Mouse (Mus musculus) stomach, embryonic 14.5 days (tissue): ENCODE data around the gene Me1. TPM values are rescaled to one million over a fixed set of nuclear protein-coding genes. Genes with fewer than 3 reads are reported as not detected.
A peak's percentile ranks its signal among the peaks of the same experiment; 100 is the strongest.

ENCODE experiments used
- ATAC-seq: fragments of 200-750 bp; cut with Nextera tagmentation; 2 replicates; pipeline ENCODE4 v1.8.0; 2017; ENCODE audit warnings: low read depth, moderate TSS enrichment; ENCODE audit not compliant: insufficient number of reproducible peaks, insufficient read depth, low FRiP score
- H3K27ac ChIP-seq: fragments of 300-500 bp; sonication (generic); 2 replicates; pipeline ENCODE4 v1.5.1; 2014; ENCODE audit warnings: mild to moderate bottlenecking, low read length, moderate library complexity, mixed read lengths
- H3K27me3 ChIP-seq: fragments of 300-500 bp; sonication (generic); 2 replicates; pipeline ENCODE4 v1.6.1; 2014; ENCODE audit warnings: low read length, control low read depth, mixed read lengths; ENCODE audit not compliant: control insufficient read depth, insufficient read depth
- H3K36me3 ChIP-seq: fragments of 300-500 bp; sonication (generic); 2 replicates; pipeline ENCODE4 v1.6.1; 2014; ENCODE audit warnings: mild to moderate bottlenecking, control low read depth, low read length, moderate library complexity, mixed read lengths; ENCODE audit not compliant: control insufficient read depth, insufficient read depth
- H3K4me1 ChIP-seq: fragments of 300-500 bp; sonication (generic); 2 replicates; pipeline ENCODE4 v1.6.1; 2014; ENCODE audit warnings: low read length, control low read depth, mixed read lengths; ENCODE audit not compliant: control insufficient read depth, insufficient read depth
- H3K4me2 ChIP-seq: fragments of 300-500 bp; sonication (generic); replicated peaks from 2 replicates; pipeline ENCODE4 v1.6.1; 2014; ENCODE audit warnings: low read depth, low read length, control low read depth
- H3K4me3 ChIP-seq: fragments of 300-500 bp; sonication (generic); 2 replicates; pipeline ENCODE4 v1.5.1; 2014; ENCODE audit warnings: low read depth, low read length, control low read depth
- H3K9ac ChIP-seq: fragments of 300-500 bp; sonication (generic); replicated peaks from 2 replicates; pipeline ENCODE4 v1.6.1; 2014; ENCODE audit warnings: low read depth, mild to moderate bottlenecking, control low read depth, low read length, moderate library complexity, mixed read lengths
- H3K9me3 ChIP-seq: fragments of 300-500 bp; sonication (generic); 2 replicates; pipeline ENCODE4 v1.6.1; 2016; ENCODE audit warnings: low read depth, low read length, control low read depth; ENCODE audit not compliant: control insufficient read depth
- WGBS: fragments of 180-500 bp; shearing (Covaris S2); extraction: QIAGEN DNeasy Blood & Tissue Kit; methylation state at CpG from one replicate; pipeline ENCODE4 v1.1.7; 2014; 5-methylcytosine and 5-hydroxymethylcytosine counted together
- polyA plus RNA-seq: library from polyadenylated mRNA; unstranded; fragments of >200 nt; fragmentation: Nextera tagmentation; extraction: Ambion mirVana; gene quantifications from 2 replicates; pipeline ENCODE4 v1.2.1, GENCODE M21; 2014

The Me1 gene
- polyA plus RNA-seq, 1 experiment from 2014 or later: 10.3 TPM

DNA sequence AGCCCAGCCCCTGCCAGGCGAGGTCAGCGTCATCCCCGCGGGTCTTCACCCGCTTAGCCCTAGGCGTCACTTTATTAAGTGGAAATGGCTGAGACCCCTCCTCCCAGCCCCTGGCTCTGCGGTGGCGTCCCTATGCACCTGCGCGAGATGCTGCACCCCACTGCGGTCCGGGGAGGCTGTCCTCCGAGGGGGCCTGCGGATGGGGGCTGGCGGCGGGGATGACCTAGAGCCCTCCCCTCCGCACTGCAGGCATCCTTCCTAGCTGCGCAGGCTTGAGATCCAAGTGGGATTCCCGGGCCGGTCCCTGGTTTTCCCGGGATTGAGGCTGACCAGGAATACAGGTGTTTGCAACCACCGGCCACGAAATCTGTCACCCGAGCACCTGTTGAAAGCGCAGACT lies 123.6 kb downstream of the Me1 start:
- Histone ChIP-seq H3K36me3 (peaks cover 13% of the 10 kb centered on the region; the same call in 1 of the 2 replicates), H3K4me1 (peaks cover 7% of the 10 kb centered on the region; the same call in 1 of the 2 replicates), H3K9me3 (no peaks in the 10 kb centered on the region), H3K27ac (no peak overlapping the region), H3K4me2 (peak overlapping the region; percentile 91), H3K4me3 (peak overlapping the region; percentile 68), H3K27me3 (no peaks in the 10 kb centered on the region), H3K9ac (peak overlapping the region; percentile 36; the same call in 1 of the 2 replicates)
- no peak for ATAC-seq
- 1% methylated on average over 25 of the region's 25 CpGs for WGBS

DNA sequence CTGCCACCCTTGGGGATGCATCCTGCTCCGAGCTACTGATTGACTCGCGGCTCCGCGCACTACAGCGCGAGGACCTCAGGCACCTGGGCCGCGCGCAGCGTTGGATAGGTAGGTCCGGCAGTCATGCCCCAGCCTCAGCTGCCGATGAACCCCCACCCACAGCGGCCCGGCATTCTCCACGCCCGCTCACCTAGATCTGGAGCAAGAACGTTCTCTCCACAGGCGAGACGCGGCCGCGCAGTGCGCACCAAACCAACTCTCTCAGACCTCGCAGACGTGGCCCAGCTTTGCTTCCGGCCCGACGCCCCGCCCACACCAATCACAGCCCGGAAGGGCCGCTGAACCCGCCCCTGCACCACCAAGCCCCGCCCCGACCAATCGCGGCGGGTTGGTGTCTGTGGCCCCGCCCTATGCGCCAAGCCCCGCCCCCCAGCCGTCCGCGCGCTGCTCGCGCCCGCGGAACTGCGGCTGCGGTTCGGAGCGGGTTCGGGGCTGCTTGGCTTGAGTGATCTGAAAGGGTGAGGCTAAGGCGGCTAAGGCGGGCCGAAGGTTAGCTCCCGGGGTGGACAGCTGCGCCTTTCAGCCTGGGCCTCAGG lies 124.1 kb downstream of the Me1 start, which contains the start of the genes Pgm3 and Rwdd2a:
TSS of gene Pgm3 (minus strand) at position 303 of the 596 bp plus-strand sequence.
TSS of gene Rwdd2a (plus strand) at position 452 of the 596 bp plus-strand sequence.
- Histone ChIP-seq H3K36me3 (peaks cover 15% of the 10 kb centered on the region; the same call in 1 of the 2 replicates), H3K4me2 (peak within 1 kb of the TSS; percentile 91), H3K9me3 (no peaks in the 10 kb centered on the region), H3K27me3 (no peaks in the 10 kb centered on the region), H3K4me1 (peaks cover 7% of the 10 kb centered on the region; the same call in 1 of the 2 replicates), H3K4me3 (peak within 1 kb of the TSS; percentile 68), H3K27ac (peak within 1 kb of the TSS; percentile 52; the same call in 1 of the 2 replicates), H3K9ac (peak within 1 kb of the TSS; percentile 46)
- WGBS: under 1% methylated on average over 58 of the region's 59 CpGs
- ATAC-seq: peak; percentile 96

DNA sequence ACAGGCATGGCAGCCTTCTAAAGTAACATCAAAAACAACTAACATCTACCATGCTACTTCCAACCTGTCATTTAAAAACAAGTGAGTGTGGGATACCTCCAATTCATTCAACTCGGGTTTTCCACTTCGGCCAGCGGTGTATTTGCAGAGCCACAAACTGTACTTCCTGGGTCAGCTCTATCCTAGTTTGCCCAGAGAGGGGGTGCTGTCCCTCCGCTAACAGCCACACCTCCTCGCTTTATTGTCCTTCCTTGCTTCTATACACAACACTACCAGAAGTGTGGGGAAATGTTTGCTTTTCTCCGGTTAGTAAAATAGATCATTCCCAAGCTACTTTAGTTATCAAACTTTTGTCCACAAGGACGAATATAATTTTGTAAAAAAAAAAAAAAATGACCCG lies 124.8 kb downstream of the Me1 start:
- no peak overlapping the region for H3K27ac ChIP-seq
- peaks cover 17% of the 10 kb centered on the region; the same call in 1 of the 2 replicates for H3K36me3 ChIP-seq
- 15% methylated on average over 8 of the region's 8 CpGs for WGBS
- peak overlapping the region; percentile 91 for H3K4me2 ChIP-seq
- no peak overlapping the region for H3K9ac ChIP-seq
- H3K4me1 ChIP-seq: peaks cover 7% of the 10 kb centered on the region; the same call in 1 of the 2 replicates
- H3K9me3 ChIP-seq: no peaks in the 10 kb centered on the region
- H3K27me3 ChIP-seq: no peaks in the 10 kb centered on the region
- no peak for ATAC-seq
- peak overlapping the region; percentile 68 for H3K4me3 ChIP-seq

DNA sequence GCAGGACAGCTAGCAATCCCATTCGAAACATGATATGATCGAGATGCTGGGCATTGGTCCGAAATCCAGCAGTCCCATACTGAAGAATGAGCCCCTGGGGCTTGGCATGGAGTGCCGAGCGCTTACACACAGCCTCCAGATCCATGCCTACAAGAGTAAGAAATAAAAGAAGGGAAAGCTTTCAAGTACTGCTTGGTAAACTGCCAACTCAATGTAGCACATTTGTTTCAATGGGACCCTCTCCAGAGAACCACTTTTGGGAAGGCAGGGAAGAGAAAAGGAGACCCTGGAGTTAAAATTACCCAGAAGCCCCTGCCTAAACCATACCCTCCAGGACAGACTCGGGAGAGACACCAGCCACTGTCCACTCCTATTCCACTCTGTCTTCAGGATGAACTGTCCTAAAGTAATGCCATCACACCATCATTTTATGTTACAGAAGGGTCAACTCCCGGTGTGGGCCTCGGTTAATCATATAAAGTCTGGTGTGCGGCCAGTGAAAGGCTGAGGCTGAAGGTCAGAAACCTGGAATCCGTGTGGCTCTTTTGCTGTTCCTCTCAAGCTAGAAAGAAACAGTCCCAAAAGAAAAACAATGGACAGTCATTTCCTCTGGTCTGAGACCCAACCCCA lies 125.4 kb downstream of the Me1 start:
- Histone ChIP-seq H3K4me2 (peak overlapping the region; percentile 91), H3K27ac (no peak overlapping the region), H3K4me1 (peaks cover 7% of the 10 kb centered on the region; the same call in 1 of the 2 replicates), H3K9ac (no peak overlapping the region), H3K36me3 (peaks cover 22% of the 10 kb centered on the region; the same call in 1 of the 2 replicates), H3K9me3 (no peaks in the 10 kb centered on the region), H3K4me3 (peak overlapping the region; percentile 68; the same call in 1 of the 2 replicates), H3K27me3 (no peaks in the 10 kb centered on the region)
- WGBS: 78% methylated on average over 10 of the region's 10 CpGs
- no peak for ATAC-seq

DNA sequence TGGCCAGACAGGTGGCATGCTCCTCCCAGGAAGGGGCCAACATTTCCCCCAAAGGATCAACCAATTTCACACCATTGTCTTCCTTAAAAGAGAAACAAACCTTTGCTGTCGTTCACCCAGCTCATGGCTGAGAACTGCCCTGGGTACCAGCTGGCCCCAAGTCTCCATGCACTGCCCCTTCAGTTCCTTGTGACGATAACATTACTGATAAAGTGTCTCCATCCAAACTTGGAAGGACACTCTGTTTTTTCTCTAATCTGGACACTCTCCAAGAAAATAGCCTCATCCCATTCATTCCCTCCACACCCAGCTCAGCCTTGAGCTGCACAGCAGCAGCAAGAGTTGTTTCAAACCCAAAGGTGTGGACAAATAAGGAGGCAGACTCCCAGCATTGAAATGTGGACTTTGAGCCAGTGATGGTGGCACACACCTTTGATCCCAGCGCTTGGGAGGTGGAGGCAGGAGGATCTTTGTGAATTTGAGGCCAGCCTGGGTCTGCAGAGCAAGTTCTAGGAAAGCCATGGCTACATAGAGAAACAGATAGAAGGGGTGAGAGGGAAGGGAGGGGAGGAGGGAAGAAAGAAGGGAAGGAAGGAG lies 126.3 kb downstream of the Me1 start:
- Histone ChIP-seq H3K36me3 (peaks cover 29% of the 10 kb centered on the region; the same call in 1 of the 2 replicates), H3K9me3 (no peaks in the 10 kb centered on the region), H3K9ac (no peak overlapping the region), H3K4me2 (no peak overlapping the region), H3K4me1 (peaks cover 7% of the 10 kb centered on the region; the same call in 1 of the 2 replicates), H3K4me3 (no peak overlapping the region), H3K27ac (no peak overlapping the region), H3K27me3 (no peaks in the 10 kb centered on the region)
- WGBS: 80% methylated on average over 3 of the region's 3 CpGs
- no peak for ATAC-seq

DNA sequence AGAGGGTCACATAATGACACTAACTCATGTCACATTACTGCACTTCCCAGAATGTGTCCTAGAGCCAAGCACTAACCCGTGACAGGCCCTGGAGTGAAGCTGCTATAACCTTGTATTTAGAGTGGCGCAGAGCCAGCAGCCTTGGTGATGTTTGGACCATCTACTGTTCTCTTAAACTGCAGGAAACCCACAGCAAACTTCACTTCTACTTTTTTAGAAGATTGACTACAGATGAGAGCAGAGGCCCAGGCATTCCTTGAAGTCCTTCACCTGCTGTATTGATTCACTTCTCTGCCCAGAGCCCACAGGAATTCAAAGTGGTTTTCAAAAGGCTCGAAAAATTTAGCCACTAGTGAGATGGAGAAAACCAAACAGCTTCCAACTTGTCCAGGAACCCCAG lies 135.2 kb downstream of the Me1 start:
- H3K9me3 ChIP-seq: no peaks in the 10 kb centered on the region
- ATAC-seq: no peak
- no peaks in the 10 kb centered on the region for H3K4me1 ChIP-seq
- H3K27ac ChIP-seq: no peak overlapping the region
- no peak overlapping the region for H3K9ac ChIP-seq
- peaks cover 46% of the 10 kb centered on the region for H3K36me3 ChIP-seq
- no peak overlapping the region for H3K4me3 ChIP-seq
- no peak overlapping the region for H3K4me2 ChIP-seq
- H3K27me3 ChIP-seq: no peaks in the 10 kb centered on the region
- WGBS: 82% methylated on average over 3 of the region's 3 CpGs

DNA sequence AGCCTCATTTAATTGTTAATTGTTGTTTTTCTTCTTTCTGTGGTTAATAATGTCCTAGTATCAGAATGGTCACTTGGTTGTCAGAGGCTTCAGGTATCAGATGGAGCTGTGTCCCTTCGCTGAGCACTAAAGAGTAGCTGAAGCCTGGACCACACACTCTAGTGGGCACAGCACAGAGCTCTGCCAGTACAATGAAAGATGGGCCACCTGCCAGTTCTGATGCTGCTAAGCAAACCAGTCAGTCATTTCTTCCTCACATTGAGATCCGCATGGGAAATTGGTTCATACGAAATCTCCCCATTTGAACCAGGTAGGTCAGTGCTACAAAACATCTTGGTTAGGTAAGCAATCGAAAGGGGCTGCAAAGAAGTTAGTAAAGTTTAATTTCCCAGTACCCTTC lies 141.1 kb downstream of the Me1 start:
- 96% methylated on average over 4 of the region's 4 CpGs for WGBS
- no peaks in the 10 kb centered on the region for H3K27me3 ChIP-seq
- no peaks in the 10 kb centered on the region for H3K9me3 ChIP-seq
- no peak overlapping the region for H3K4me3 ChIP-seq
- peaks cover 44% of the 10 kb centered on the region for H3K36me3 ChIP-seq
- no peak for ATAC-seq
- H3K4me2 ChIP-seq: no peak overlapping the region
- no peak overlapping the region for H3K9ac ChIP-seq
- no peak overlapping the region for H3K27ac ChIP-seq
- no peaks in the 10 kb centered on the region for H3K4me1 ChIP-seq

DNA sequence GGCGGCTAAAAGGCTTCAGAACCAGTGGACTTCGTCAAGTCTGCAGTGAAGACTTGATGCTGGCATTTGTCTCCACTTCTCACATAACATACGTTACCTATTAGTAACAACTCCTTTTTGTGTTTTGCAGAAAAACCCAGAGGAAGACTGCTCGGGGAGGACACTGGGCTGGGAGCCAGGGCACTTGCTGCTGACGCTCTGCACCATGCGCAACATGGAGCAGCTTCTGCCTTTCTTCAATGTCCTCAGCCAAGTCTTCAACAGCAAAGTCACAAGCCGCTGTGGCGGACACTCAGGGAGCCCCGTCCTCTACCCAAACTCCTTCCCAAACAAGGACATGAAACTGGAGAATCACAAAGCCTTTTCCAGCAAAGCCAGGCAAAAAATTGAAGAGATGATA lies 141.9 kb downstream of the Me1 start:
- Histone ChIP-seq H3K36me3 (peaks cover 45% of the 10 kb centered on the region), H3K9me3 (no peaks in the 10 kb centered on the region), H3K4me2 (no peak overlapping the region), H3K27me3 (no peaks in the 10 kb centered on the region), H3K4me1 (no peaks in the 10 kb centered on the region), H3K9ac (no peak overlapping the region), H3K27ac (no peak overlapping the region), H3K4me3 (no peak overlapping the region)
- WGBS: 86% methylated on average over 9 of the region's 9 CpGs
- ATAC-seq: no peak
